Mouse (Mus musculus): ENCODE results near the gene Mylk3. TPM values are rescaled to one million over a fixed set of nuclear protein-coding genes. Genes with fewer than 3 reads are reported as not detected.

Gene Mylk3
- polyA plus RNA-seq, 1 experiment from 2014 or later = 0.37 TPM

DNA sequence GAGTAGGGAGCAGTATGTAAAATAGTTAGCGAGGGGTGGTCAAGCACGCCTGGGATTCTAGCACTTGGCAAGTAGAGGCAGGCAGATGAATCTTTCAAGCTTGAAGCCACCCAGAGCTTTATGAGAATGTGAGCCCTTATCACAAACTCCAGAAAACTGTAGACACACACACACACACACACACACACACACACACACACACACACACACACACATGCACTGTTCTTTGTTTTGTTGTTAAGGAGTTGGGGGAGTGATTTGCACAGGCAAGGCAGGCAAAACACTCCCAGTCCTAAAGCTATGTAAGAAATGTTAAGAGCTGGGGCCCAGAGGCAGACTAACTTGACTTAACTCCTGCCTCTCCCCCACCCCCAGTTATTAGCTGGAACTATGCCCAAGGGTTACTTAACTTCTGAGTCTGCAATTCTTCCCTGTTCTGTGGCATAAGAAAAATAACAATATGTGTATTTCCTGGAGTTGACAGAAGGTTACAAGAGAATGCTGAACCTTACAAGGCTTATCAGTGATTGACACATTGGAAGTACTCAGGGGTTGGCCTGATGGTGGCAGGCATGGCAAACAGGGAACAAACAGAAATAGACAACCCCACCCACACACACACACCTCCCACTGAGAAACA lies 6.9 kb downstream of the Mylk3 start:
- Histone ChIP-seq H3K27me3 (ENCODE audit: low read depth, poor library complexity, severe bottlenecking) (no peaks in the 10 kb centered on the region), H3K4me3 (no peak overlapping the region), H3K9me3 (replicated peaks) (no peaks in the 10 kb centered on the region), H3K27ac (replicated peaks) (no peak overlapping the region; the same call in 1 of the 2 replicates), H3K36me3 (no peaks in the 10 kb centered on the region), H3K4me1 (peaks cover 6% of the 10 kb centered on the region)
- WGBS = 52% methylated on average over 2 of the region's 2 CpGs
- no peak for DNase-seq (ENCODE audit: low spot score)

DNA sequence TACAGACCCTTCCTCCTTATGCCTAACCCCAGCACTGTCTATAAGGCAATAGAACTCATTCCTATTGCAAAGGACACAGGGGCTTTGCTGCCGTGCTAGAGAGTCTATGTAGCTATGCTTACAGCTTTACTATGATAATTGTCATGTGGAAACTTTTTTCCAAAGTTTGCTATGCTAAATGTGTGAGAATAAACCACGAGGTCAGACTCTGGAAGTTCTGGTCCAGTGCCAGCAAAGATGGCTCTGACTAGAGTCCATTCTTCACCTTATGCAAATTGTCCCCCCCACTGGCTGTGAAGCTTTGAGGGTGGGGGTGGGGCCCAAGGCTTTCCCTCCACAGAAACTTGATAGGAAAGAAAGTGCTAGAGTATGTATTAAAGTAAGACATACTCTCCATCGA lies 9.6 kb downstream of the Mylk3 start:
- no peak for DNase-seq (ENCODE audit: low spot score)
- Histone ChIP-seq H3K27ac (replicated peaks) (no peak overlapping the region), H3K9me3 (replicated peaks) (no peaks in the 10 kb centered on the region), H3K4me1 (peaks cover 6% of the 10 kb centered on the region), H3K4me3 (no peak overlapping the region), H3K36me3 (no peaks in the 10 kb centered on the region), H3K27me3 (ENCODE audit: low read depth, poor library complexity, severe bottlenecking) (no peaks in the 10 kb centered on the region)
- WGBS = 70% methylated on average over 3 of the region's 3 CpGs

DNA sequence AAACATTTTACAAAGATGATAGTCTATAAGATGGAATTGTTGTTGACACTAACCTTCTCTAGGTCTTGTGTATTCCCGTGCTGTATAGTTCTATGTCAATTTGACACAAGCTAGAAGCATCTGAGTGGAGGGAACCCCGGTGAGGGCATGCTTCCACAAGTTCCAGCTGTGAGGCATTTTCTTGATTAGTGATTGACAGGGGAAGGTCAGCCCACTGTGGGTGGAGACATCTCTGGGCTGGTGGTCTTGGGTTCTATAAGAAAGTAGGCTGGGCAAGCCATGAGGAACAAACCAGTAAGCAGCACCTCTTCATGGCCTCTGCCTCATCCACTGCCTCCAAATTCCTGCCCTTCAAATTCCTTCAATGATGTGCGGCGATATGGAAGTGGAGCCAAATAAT lies 11.9 kb downstream of the Mylk3 start:
- no peaks in the 10 kb centered on the region; the same call in 1 of the 2 replicates for H3K4me1 ChIP-seq
- no peaks in the 10 kb centered on the region for H3K36me3 ChIP-seq
- no peak for DNase-seq (ENCODE audit: low spot score)
- H3K4me3 ChIP-seq = no peak overlapping the region
- WGBS = 74% methylated on average over 4 of the region's 4 CpGs
- no peaks in the 10 kb centered on the region for H3K27me3 ChIP-seq (ENCODE audit: low read depth, poor library complexity, severe bottlenecking)
- H3K27ac ChIP-seq (replicated peaks) = no peak overlapping the region
- H3K9me3 ChIP-seq (replicated peaks) = no peaks in the 10 kb centered on the region

DNA sequence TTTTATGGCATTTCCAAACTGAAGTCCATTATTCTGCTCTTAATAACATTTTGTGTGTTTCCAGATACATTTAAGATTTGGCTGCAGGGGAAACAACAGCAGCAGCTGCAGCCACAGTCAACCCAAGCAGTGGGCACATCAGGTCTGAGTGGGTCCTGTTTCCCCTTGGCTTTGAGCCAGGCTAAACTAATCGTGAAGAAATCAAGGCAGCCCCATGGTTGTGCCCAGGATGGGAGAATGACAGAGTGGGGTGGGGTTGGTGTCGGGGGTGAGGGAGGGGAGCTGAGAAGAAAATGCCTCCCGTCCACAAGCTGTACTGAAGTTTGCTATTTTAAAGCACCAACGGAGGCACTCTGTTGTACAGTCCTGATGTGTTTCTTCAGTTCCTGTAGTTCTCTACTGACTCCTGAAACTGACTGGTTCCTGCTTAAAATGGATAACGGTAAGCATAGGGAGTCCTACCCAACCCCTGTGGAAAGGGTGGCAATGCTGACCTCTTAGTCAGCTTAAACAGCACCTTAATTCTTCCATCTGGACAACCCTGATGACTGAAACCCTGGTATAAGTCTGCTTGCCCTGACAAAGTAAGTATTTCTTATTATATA lies 12.6 kb downstream of the Mylk3 start:
- Histone ChIP-seq H3K27me3 (ENCODE audit: low read depth, poor library complexity, severe bottlenecking) (no peaks in the 10 kb centered on the region), H3K9me3 (replicated peaks) (no peaks in the 10 kb centered on the region), H3K4me1 (no peaks in the 10 kb centered on the region), H3K27ac (replicated peaks) (no peak overlapping the region), H3K4me3 (no peak overlapping the region), H3K36me3 (no peaks in the 10 kb centered on the region)
- DNase-seq (ENCODE audit: low spot score) = no peak
- 85% methylated on average over 5 of the region's 5 CpGs for WGBS

DNA sequence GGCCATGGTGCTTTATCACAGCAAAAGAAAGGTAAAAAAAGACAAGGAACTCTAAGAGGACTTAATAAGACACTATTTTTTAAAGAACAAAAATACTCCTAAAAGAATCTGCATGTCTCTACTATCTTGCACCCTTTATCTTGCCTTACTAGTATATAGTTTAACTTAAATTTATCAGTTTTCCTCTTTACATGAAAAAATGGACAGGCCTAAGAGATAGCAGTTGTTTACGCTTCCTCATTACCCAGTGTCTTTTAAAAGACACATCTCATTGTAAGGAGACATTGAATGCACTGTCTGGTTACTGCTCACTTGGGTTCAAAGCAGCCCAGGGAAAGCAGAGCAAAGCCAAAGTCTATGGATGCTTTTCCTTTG lies 13.7 kb downstream of the Mylk3 start:
- DNase-seq (ENCODE audit: low spot score) = no peak
- WGBS = 91% methylated on average over 1 of the region's 1 CpGs
- Histone ChIP-seq H3K4me3 (no peak overlapping the region), H3K4me1 (no peaks in the 10 kb centered on the region), H3K9me3 (replicated peaks) (no peaks in the 10 kb centered on the region), H3K27me3 (ENCODE audit: low read depth, poor library complexity, severe bottlenecking) (no peaks in the 10 kb centered on the region), H3K27ac (replicated peaks) (no peak overlapping the region), H3K36me3 (no peaks in the 10 kb centered on the region)

DNA sequence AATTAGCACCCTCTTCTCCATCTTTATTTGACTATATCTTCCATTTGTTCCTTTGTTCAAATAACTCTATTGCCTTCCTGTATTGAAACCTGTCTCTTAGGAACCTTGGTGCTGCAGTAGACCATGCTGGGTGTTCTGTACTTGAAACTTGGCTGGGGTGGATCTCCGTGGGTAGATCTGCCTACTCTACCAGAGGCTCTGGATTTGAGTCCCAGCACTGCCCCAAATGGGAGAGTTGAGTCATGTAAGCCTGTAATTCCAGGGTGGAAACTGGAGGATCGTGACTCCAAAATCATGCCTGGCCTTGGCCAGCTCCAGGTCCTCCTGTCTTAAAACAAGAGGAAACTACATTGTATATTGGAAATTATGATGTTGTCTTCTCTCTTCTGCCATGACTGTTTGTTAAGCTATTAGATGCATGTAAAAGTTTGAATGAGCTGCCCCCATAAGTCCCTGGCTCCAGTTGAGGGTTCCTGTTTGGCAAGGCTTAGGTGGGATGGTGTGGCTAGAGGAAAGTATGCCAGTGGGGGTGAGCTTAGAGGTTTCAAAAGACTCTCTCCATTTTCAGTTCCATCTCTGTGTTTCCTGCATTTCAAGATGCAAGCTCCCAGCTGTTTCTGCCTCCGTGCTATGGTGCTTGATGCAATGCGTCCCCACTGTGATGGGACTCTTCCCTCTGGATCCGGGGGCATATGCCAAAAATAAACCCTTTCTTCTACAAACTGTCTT lies 14.2 kb downstream of the Mylk3 start:
- no peak for DNase-seq (ENCODE audit: low spot score)
- Histone ChIP-seq H3K27ac (replicated peaks) (no peak overlapping the region), H3K4me1 (no peaks in the 10 kb centered on the region), H3K36me3 (no peaks in the 10 kb centered on the region), H3K27me3 (ENCODE audit: low read depth, poor library complexity, severe bottlenecking) (no peaks in the 10 kb centered on the region), H3K9me3 (replicated peaks) (no peaks in the 10 kb centered on the region), H3K4me3 (no peak overlapping the region)
- WGBS = 84% methylated on average over 5 of the region's 5 CpGs

DNA sequence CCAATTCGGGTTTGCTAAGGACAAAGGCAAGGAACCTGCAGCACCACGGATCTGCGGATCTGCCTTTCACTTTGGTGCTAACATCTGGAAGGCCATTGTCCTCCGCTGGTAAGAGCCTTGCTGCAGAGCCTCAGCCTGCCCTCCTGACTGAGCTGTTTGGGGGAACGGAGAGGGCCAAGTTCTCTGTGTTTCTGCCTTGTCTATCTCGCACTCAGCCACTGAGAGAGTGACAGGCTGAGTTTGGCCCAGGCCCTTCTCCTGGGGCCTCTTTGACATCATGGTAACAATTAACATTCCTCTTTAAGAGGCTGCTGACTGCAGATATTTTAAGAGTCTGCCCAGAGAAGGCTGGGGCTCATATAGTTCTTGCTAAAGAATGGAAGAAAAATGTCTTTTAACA lies 21.0 kb downstream of the Mylk3 start:
- Histone ChIP-seq H3K4me1 (peaks cover 7% of the 10 kb centered on the region; the same call in 1 of the 2 replicates), H3K27me3 (ENCODE audit: low read depth, poor library complexity, severe bottlenecking) (no peaks in the 10 kb centered on the region), H3K27ac (replicated peaks) (peak overlapping the region; percentile 23; the same call in 1 of the 2 replicates), H3K36me3 (no peaks in the 10 kb centered on the region), H3K9me3 (replicated peaks) (no peaks in the 10 kb centered on the region), H3K4me3 (no peak overlapping the region)
- WGBS = 62% methylated on average over 6 of the region's 6 CpGs
- DNase-seq (ENCODE audit: low spot score) = no peak

DNA sequence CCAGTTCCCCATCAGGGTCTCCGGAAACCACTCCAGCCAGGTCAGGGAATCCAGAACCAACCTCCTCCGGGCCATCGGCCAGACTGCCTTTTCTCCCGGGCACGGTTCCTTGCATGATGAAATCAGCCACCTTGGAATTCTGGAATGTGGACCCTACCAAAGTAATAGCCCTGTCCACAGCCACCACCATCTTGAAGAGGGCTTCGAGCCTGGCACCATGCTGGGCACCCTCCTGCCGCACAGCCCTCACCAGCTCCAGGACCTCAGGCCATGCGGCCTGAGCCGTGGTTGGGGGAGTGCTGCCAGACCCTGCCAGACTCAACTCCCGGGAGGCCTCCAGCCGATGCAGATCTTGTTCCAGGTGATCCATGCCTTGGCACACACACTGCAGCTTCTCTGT lies 21.5 kb downstream of the Mylk3 start:
- no peaks in the 10 kb centered on the region for H3K27me3 ChIP-seq (ENCODE audit: low read depth, poor library complexity, severe bottlenecking)
- no peaks in the 10 kb centered on the region for H3K9me3 ChIP-seq (replicated peaks)
- H3K27ac ChIP-seq (replicated peaks) = peak overlapping the region; percentile 23; the same call in 1 of the 2 replicates
- no peak for DNase-seq (ENCODE audit: low spot score)
- peaks cover 7% of the 10 kb centered on the region; the same call in 1 of the 2 replicates for H3K4me1 ChIP-seq
- H3K4me3 ChIP-seq = no peak overlapping the region
- WGBS = 86% methylated on average over 11 of the region's 11 CpGs
- no peaks in the 10 kb centered on the region for H3K36me3 ChIP-seq

DNA sequence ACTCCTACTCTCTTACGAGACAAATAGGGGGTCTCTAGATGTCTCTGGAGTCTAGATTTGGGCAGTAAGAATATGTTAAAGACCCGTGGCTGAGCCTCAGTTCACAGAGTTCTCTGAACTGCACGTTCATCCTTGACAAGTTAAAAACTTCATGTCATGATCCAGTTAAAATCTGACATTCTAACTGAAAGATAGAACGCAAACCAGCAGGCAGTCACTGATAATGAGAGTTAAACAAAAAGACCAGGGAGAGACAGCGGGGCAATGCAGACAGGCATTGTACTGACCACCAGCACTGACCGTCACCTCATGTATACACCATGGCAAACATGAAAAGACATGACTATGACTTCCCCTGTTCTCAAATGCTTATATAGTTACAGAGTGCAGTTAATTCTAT lies 22.7 kb downstream of the Mylk3 start:
- H3K27me3 ChIP-seq (ENCODE audit: low read depth, poor library complexity, severe bottlenecking) = no peaks in the 10 kb centered on the region
- H3K9me3 ChIP-seq (replicated peaks) = no peaks in the 10 kb centered on the region
- H3K27ac ChIP-seq (replicated peaks) = no peak overlapping the region
- no peak overlapping the region for H3K4me3 ChIP-seq
- DNase-seq (ENCODE audit: low spot score) = no peak
- WGBS = 87% methylated on average over 6 of the region's 6 CpGs
- H3K36me3 ChIP-seq = no peaks in the 10 kb centered on the region
- H3K4me1 ChIP-seq = peaks cover 7% of the 10 kb centered on the region; the same call in 1 of the 2 replicates

DNA sequence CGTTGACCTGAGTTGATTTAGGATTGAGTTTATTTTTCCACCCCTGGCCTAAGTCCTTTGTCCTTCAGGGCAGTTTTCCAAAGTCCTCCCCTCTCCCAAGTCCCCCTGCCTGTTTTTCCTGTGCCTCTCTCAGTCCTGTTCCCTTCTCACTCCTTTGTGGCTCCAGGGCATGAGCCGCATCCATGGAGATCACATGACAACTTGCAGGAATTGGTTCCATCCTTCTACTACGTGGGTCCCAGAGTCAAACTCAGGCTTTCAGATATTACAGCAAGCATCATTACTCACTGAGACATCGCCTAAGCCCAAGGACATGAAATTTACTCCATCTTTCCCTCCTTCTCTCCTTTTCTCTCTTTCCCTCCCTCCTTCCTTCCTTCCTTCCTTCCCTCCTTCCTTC lies 23.9 kb downstream of the Mylk3 start:
- H3K4me1 ChIP-seq = peaks cover 7% of the 10 kb centered on the region; the same call in 1 of the 2 replicates
- H3K36me3 ChIP-seq = no peaks in the 10 kb centered on the region
- WGBS = 87% methylated on average over 4 of the region's 4 CpGs
- no peak overlapping the region for H3K4me3 ChIP-seq
- H3K27me3 ChIP-seq (ENCODE audit: low read depth, poor library complexity, severe bottlenecking) = no peaks in the 10 kb centered on the region
- H3K27ac ChIP-seq (replicated peaks) = no peak overlapping the region
- DNase-seq (ENCODE audit: low spot score) = no peak
- H3K9me3 ChIP-seq (replicated peaks) = no peaks in the 10 kb centered on the region

DNA sequence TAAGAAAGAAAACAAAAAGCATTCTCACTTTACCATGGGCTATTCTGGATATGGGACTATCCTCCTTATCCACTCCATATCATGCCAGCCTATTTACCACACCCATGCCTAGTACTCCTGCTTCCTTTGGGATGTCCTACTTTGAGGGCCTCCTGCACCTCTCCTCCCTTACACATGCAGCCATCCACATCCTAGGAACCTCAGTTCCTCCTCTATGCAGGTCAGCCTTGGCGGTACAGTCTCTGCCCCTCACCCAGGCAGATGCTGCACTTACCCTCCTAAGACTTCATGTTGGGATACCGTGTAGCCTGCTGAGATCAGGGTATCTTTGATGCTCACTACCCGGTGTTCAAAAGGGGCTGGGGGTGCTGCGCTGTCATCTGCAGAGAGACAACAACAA lies 32.9 kb downstream of the Mylk3 start:
- Histone ChIP-seq H3K4me1 (no peaks in the 10 kb centered on the region), H3K27me3 (ENCODE audit: low read depth, poor library complexity, severe bottlenecking) (no peaks in the 10 kb centered on the region), H3K9me3 (replicated peaks) (no peaks in the 10 kb centered on the region), H3K36me3 (no peaks in the 10 kb centered on the region), H3K4me3 (no peak overlapping the region), H3K27ac (replicated peaks) (no peak overlapping the region)
- no peak for DNase-seq (ENCODE audit: low spot score)
- 75% methylated on average over 4 of the region's 4 CpGs for WGBS

DNA sequence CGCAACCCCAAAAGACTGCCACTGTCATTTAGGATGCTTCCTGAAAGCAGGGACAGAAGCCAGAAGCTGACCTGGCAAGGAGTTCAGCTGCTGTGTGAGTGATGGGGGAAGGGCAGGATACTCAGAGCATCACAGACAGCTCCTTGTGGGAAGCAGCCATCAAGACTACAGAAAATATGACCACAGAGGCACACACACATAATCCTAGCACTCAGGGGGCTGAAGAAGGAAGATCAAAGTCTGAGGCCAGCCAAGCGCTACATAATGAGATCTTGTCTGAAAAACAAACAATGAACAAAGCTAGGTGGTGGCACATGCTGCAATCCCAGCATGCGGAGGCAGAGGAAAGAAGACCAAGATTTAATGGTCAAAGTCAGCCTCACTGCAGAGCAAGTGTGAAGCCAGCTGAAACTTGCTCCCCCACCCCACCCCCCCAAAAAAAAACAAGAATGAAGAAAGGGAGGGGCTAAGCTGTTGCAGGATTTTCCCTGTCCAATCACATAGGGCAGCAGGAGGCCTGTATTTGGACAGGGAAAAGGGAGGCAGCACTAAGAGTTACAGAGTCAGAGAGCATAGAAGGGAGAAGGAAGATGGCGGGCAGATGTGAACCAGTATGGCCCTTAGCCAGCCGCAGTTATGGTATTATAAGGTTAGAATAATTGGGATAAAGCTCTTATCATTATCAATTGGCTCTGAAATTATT lies 46.1 kb downstream of the Mylk3 start:
- H3K9me3 ChIP-seq (replicated peaks) = no peaks in the 10 kb centered on the region
- H3K27me3 ChIP-seq (ENCODE audit: low read depth, poor library complexity, severe bottlenecking) = no peaks in the 10 kb centered on the region
- WGBS = 68% methylated on average over 5 of the region's 5 CpGs
- peaks cover 10% of the 10 kb centered on the region for H3K4me1 ChIP-seq
- H3K4me3 ChIP-seq = no peak overlapping the region
- DNase-seq (ENCODE audit: low spot score) = peak; percentile 19
- H3K36me3 ChIP-seq = no peaks in the 10 kb centered on the region
- peak overlapping the region; percentile 23; the same call in 1 of the 2 replicates for H3K27ac ChIP-seq (replicated peaks)

Measured in midbrain, embryonic 10.5 days (tissue).